Mouse (Mus musculus) liver (tissue): ENCODE data around the gene Cnih2.

Experiments
- DNase-seq: peaks from one replicate; pipeline ENCODE4 v3.0.0-alpha.2; 2020; ENCODE audit warnings: mixed read lengths

Cnih2 gene

GRCm38 (mm10) chr19:5067040-5067799 is 31.1 kb downstream of the Cnih2 start:
- DNase-seq, result peak; percentile 80

GRCm38 (mm10) chr19:5065104-5065503 is 33.2 kb downstream of the Cnih2 start:
- DNase-seq, result no peak

DNA sequence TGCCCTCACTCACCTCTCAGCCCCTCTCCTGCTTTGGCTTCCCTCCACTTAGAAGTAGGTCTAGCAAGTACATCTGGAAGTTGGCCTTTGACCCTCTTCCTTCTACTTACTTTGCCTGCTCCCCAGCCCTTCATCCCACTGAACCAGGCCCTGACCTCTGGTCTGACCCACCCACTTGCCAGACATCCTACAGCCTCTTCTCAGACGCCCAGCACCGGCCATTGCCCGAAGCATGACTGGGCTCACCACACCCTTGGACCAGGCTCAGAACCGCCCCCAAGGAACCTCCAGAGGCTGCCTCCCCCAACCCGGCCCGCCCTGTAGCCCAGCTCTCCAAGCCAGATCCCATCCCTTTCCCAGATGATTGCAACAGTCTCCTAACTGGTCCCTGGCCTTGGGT is 35.9 kb downstream of the Cnih2 start:
- DNase-seq, result no peak

GRCm38 (mm10) chr19:5062041-5062440 is 36.3 kb downstream of the Cnih2 start:
- DNase-seq, result no peak

DNA sequence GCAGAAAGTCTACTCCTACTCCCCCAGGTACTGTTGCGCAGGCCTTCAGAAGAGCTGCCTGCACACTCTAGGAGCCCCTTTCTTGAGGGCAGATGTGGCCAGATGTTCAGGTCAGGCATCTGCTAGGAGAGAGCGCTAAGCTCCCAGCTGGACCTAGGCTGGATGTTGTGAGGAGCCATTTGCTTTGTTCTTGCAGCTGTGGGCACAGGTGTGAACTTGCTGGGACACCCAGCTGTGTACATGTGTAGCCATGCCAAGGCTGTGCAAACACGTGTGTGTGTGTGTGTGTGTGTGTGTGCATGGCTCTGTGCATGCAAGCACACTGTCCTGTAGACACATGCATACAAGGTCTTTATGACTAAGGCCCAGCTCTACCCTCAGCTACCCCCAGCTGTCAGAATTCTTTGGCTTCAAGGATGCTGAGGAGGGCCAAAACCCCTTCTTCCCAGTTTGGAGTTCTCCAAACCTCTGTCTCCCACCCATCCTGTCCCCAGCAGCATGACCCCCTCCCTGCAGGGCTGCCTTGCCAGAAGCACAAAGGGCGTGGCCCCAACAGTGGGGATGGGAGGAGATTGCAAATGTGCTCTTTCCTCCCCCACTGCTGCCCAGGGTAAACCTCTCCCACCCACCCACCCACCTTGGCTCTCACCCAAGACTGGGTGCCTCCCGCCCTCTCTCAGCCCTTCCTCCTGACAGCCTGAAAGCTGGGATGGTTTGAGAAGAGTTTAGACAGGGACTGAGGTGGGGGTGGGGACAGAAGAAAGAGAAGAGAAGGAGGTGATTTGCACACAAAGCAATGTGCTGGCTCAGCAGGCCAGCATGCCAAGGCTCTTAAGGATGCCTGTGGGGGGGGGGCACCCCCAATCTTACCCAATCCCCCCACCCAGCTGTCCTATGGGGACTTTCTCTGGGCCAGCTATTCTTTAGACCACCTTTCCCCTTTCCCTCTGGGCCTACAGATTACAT is 37.7 kb downstream of the Cnih2 start:
- peak; percentile 48 for DNase-seq

DNA sequence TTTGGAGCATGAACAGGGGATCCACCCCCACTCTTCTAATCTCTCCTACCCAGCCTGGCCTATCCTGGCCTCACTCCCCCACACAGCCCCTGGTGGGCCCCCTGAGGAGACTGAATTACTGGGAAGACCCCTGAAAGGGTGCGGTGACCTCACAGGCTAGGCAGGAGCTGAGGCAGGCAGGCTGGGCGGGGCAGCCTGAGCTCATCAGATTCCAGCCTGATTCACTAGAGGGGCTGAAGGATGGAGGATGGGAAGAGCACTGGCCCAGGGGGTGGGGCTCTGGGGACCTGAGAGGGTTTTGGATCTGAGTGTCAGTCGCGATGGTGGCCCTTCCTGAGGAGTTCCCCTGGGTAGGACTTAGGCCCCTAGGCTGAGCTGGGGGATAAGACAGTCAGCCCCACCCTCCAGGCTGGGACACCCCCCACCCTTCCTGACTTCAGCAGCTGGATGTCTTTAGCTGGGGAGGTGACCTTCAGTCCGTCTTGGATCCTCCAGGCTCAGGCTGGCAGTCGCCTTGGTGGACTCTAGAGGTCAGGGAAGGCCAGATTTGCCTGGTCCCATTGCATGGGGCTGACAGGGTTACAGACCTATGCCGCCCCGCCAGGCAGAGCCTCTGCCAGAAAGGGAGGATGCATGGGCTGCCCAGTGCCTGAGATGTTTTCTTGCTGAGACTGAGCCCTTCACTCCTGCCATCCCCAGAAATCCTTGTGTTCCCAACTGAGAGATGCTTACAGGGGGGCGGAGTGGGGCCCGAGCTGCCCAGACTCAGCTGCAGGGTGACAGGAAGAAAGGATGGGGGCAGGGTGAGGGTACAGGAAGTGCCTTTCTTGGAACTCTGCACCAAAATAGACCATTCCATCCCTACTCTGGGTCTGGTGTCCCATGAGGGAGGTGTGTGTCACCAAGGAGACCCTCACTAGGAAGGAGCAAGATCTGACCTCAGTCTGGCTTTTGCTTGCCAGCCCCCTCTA is 39.2 kb downstream of the Cnih2 start:
- DNase-seq, result peak; percentile 38

DNA sequence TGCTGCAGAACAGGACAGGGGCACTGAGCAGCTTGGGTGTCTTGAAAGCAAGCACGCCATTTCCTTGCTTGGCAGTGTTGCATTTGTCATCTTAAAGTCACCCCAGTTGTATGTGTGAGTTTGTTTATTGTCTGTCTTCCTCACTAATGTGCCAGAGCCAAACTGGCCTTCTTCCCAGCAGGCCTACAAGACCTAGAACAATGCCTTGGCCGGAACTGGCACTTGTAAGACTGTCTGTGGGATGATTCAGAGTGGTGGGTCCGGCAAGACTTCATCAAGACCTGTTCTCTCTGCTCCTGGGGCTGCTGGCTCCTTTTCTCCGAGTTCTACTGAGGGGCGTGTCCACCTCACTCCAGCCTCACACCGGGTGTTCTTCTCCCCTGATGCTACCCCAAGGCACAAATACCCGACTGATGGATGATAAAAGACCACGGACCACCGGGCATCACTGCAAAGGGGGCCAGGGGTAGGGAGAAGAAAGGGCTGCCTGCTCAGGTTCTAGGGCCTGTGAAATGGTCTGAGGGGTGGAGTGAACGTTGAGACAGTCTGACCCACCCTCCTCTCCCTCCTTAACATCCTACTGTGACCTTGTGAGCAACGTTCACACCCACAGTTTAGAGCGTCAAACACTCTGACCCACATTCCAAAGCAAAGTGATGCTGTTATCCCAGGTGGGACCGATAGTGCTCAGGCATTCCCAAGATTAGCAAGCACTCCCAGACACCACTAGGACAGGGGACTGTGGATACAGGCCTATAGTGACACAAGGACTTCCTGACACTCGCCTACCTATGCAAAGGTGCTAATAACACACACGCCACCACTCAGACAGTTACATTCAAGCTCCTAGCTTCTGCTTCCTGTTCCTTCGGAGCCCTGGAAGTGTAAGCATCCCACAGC is 40.2 kb downstream of the Cnih2 start:
- no peak for DNase-seq

GRCm38 (mm10) chr19:5056251-5056650 is 42.1 kb downstream of the Cnih2 start:
- peak; percentile 42 for DNase-seq

GRCm38 (mm10) chr19:5053909-5054308 is 44.4 kb downstream of the Cnih2 start:
- DNase-seq, result peak; percentile 71

DNA sequence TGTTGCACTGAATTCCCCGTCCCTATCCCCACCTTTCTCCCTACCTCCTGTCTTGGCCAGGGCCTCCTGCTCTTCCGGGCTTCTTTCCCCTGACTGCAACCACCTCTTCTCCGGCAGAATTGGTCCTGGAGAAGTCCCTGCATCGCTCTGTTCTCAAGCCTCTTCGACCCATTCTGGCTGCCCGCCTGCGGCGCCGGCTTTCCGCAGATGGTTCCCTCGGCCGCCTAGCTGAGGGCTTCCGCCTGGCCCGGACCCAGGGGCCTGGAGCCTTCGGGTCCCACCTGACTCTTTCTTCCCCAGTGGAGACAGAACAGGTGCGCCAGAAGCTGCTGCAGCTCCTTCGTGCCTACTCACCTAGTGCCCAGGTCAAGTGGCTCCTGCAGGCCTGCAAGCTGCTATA is 45.5 kb downstream of the Cnih2 start:
- DNase-seq, result no peak

DNA sequence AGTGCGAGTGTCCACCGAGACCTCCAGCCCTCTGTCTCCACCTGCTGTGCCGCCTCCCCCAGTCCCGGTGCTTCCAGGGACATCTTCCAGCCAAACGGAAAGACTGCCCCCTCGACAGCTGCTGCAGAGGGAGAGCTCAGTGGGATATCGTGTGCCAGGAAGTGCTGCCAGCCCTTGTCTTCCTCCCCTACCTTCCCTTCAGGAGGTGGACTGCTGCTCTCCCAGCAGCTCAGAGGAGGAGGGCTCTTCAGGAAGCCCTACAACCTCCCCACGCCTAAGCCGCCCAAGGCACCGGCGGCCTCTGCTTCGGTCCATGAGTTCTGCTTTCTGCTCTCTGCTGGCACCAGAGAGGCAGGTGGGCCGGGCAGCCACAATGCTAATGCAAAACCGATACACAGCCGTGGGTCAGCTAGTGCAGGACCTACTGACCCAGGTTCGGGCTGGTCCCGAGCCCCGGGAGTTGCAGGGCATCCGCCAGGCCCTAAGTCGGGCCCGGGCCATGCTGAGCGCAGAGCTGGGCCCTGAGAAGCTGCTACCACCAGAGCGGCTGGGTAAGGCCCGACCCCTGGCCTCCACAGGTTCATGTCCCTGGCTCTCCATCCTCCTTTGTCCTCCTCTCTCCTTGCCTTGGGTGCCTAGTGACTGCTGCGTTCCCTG is 46.0 kb downstream of the Cnih2 start:
- DNase-seq, result no peak

DNA sequence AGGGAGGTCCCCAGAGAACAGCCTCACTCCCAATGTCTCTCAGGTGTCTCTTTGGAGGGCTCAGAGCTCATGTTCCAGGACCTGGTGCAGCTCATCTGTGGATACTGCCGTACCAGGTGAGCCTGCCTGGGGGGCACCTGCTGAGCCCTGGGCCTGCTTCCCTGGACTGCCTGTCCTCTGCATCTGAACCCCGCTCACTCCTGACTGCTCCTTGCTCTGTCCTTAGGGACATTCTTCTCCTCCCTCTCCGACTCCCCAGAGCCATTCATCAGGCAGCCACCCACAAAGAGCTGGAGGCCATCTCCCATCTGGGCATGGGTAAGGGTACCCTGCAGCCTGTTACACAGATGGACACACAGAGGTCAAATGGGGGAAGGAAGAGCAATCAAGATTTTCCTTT is 46.8 kb downstream of the Cnih2 start:
- DNase-seq, result no peak

DNA sequence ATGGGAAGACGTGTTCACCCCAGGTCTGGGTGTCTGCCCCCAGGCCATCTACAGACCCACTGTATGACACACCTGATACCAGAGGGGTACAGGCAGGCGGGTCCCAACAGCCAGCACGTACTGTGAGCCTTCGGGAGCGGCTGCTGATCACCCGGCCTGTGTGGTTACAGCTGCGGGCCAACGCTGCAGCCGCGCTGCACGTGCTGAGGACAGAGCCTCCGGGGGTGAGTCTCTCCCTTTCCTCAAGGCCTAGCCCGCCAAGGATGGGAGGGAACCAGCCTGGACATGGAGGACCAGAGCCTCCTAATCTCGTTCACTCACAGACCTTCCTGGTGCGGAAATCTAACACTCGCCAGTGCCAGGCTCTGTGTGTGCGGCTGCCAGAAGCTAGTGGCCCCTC is 47.3 kb downstream of the Cnih2 start:
- peak; percentile 17 for DNase-seq

GRCm38 (mm10) chr19:5050047-5050905 is 48.0 kb downstream of the Cnih2 start, which contains the start of gene Rin1:
Gene Rin1 (plus strand): TSS chr19:5050481.
- DNase-seq, result peak; percentile 26

DNA sequence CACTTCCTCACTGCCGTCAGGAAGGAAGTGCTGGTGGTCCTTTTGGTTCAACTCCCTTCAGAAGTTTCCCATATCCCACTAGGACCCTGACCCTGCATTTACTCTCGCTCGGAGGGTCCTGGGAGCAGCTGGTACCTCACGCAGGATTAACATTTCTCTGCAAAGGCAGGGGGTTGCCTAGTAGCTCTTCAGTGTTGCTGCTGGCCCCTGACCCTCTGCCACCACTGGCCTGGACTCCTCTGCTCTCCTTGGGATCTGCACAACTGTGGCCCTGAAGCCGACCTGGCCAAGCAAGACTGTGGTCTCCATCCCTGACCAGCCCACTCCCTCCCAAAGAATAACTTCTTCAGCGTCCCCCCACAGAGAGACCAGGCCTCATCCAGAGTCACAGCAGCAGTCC is 49.0 kb downstream of the Cnih2 start:
- no peak for DNase-seq

DNA sequence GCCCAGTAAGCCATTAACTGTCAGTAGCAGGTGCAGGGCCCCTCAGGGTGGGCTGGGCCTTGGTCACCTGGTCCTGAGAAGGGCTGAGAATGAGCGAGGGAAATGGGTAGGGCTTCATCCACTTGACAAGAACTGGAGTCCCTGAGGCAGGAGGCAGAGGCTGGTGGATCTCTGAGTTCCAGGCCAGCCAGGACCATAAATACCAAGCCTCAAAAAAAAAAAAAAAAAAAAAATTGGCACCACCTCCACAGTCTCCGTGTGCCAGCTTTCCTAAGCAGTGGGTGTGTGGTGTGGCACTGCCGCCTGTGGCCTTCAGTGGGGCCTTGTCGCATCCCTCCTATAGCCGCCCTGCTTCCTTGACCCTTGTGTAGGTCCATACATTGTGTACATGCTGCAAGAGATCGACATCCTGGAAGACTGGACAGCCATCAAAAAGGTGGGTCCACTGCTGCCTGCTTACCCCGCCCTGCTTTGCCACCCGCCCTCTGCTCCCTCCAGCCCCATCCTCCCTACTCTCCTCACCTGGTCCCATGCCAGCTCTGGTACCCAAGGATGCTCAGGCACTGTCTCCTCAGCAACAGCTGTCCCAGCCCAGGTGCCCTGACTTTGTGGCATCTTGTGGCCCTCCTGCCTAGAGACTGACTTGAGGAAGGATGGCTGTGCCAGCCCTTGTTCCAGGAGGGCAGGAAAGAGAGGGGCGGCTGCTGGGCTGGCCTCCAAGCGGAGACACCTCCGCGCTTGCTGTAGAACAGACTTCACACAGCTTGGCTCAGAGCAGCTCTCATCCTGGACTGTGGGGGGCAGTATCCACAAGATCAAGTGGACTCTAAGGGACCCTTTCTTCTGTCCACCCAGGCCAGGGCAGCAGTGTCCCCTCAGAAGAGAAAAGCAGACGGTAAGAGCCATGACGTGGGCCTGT is 49.9 kb downstream of the Cnih2 start:
- no peak for DNase-seq

GRCm38 (mm10) chr19:5045531-5045930 is 52.8 kb downstream of the Cnih2 start:
- no peak for DNase-seq
